Mouse (Mus musculus) testis, adult 10 weeks (tissue): ENCODE results near the gene Cd300c2. TPM values are rescaled to one million over a fixed set of nuclear protein-coding genes. Genes with fewer than 3 reads are reported as not detected.

ENCODE experiments used
- polyA plus RNA-seq: library from polyadenylated mRNA; stranded (reverse); fragments of 350-450 nt; fragmentation: Illumina TruSeq; extraction: RNeasy Lipid Tissue Mini Kit (QIAGEN cat#74804); gene quantifications from one replicate; pipeline ENCODE4 v1.2.3, GENCODE M21; 2014; ENCODE audit warnings: low read depth, low replicate concordance

Gene Cd300c2
- polyA plus RNA-seq: 0.22 TPM

DNA sequence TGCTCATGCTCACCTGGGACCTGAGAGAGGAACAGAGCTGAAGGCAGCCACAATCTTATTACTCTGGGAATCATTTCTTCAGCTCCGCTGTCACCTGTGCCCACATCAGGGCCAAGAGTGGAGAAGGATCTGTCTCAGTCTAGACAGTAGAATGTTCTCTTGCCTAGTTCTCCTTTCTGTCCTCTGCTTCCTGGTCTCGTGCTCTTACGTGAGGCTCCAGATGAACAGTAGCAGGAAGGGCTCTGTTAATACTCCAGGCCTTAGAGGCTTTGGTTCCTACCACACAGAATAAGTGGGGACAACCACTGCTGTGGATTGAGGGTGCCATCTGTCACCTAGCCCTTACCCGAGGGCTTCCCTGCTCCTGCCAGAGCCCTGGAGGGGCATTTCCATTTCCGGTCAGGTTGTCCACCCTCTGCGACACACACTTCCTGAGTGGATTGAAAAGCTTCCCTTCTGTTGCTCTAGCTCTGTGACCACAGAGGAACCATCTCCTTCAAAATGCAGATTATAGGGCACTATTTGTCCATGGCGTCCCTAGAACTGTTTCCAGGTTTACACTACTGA lies at the start of gene Cd300c2:
TSS of gene Cd300c2 (minus strand) at position 407 of the 567 bp plus-strand sequence.

DNA sequence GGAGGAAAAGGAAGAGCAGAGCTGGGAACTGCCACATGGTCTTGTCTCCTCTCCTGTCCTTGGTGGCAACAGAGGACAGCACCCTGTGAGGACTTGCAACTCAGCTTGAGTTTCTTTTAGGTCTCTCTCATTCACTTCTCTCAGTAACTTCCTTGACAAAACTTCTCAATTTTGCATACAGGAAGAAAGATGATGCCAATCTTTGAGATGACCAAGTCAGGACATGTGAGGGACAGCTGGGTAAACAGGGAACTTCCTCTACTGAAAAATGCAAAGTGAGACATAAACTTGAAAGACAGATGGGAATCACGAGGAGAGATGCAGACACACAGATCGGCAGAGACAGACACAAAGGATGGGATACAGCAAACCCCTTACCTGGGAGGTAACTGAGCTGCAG lies 46.6 kb upstream of the Cd300c2 start, which contains the start of gene Cd300ld3:
TSS of gene Cd300ld3 (minus strand) at position 151 of the 400 bp plus-strand sequence.

DNA sequence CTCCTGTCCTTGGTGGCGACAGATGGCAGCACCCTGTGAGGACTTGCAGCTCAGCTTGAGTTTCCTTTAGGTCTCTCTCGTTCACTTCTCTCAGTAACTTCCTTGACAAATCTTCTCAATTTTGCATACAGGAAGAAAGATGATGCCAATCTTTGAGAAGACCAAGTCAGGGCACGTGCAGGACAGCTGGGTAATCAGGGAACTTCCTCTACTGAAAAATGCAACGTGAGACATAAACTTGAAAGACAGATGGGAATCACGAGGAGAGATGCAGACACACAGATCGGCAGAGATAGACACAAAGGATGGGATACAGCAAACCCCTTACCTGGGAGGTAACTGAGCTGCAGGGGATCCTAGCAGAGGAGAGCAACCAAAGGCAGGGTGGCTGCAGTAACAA lies 36.0 kb upstream of the Cd300c2 start, which contains the start of gene Cd300ld5:
TSS of gene Cd300ld5 (minus strand) at position 101 of the 400 bp plus-strand sequence.

DNA sequence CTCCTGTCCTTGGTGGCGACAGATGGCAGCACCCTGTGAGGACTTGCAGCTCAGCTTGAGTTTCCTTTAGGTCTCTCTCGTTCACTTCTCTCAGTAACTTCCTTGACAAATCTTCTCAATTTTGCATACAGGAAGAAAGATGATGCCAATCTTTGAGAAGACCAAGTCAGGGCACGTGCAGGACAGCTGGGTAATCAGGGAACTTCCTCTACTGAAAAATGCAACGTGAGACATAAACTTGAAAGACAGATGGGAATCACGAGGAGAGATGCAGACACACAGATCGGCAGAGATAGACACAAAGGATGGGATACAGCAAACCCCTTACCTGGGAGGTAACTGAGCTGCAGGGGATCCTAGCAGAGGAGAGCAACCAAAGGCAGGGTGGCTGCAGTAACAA lies 25.2 kb upstream of the Cd300c2 start, which contains the start of gene Cd300ld4:
TSS of gene Cd300ld4 (minus strand) at position 101 of the 400 bp plus-strand sequence.

DNA sequence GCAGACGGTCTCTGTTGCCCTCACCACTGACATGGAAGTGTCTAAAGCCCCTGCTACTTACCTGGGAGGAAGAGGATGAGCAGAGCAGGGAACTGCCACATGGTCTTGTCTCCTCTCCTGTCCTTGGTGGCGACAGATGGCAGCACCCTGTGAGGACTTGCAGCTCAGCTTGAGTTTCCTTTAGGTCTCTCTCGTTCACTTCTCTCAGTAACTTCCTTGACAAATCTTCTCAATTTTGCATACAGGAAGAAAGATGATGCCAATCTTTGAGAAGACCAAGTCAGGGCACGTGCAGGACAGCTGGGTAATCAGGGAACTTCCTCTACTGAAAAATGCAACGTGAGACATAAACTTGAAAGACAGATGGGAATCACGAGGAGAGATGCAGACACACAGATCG lies 14.4 kb upstream of the Cd300c2 start, which contains the start of gene Cd300ld2:
TSS of gene Cd300ld2 (minus strand) at position 101 of the 400 bp plus-strand sequence.

DNA sequence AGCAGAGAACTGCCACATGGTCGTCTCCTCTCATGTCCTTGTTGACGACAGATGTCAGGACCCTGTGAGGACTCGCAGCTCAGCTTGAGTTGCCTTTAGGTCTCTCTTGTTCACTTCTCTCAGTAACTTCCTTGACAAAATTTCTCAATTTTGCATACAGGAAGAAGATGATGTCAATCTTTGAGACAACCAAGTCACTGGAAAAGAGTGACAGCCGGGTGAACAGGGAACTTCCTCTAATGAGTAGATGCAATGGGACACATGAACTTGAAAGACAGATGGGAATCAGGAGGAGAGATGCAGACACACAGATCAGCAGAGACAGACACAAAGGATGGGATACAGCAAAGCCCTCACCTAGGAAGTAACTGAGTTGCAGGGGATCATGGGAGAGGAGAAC lies 11.9 kb downstream of the Cd300c2 start, which contains the start of gene Cd300ld:
TSS of gene Cd300ld (minus strand) at position 130 of the 400 bp plus-strand sequence.

DNA sequence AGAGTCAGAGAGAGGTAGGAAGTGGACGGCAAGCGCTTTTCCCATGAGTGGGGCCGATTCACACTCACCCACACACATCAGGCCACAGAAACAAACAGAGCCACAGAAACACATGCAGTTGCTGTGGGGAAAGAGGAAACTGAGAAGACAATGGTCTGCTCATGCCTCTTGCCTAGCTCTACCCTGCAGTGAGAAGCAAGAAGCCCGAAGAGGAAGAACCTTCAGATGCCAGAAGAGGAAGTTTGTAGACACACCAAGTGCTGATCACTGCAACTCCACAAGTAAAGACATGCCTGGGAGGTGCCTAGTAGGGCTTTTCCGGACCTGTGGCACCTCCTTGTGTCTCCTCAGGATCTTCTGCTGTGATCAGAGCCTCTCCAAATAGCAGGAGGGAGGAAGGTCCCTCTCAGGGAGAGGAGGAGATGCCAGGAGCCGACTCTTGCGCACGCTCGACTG lies 32.9 kb downstream of the Cd300c2 start, which contains the start of gene Cd300c:
TSS of gene Cd300c (minus strand) at position 406 of the 456 bp plus-strand sequence.

Other genes starting within 250 kb of the Cd300c2 start
- 0.29 TPM for gene Kif19a, start 236.5 kb downstream of the Cd300c2 start, polyA plus RNA-seq
- not detected for gene Btbd17, start 205.9 kb downstream of the Cd300c2 start, polyA plus RNA-seq
- not detected for gene Gpr142, start 203.0 kb downstream of the Cd300c2 start, polyA plus RNA-seq
- 0.07 TPM for gene Gprc5c, start 150.7 kb downstream of the Cd300c2 start, polyA plus RNA-seq
- 0.24 TPM for gene Cd300a, start 111.8 kb downstream of the Cd300c2 start, polyA plus RNA-seq
- not detected for gene Cd300lb, start 67.5 kb downstream of the Cd300c2 start, polyA plus RNA-seq
- not detected for gene Cd300c, start 32.7 kb downstream of the Cd300c2 start, polyA plus RNA-seq
- 0.41 TPM for gene Cd300ld, start 12.0 kb downstream of the Cd300c2 start, polyA plus RNA-seq
- gene Cd300ld2, start 14.3 kb upstream of the Cd300c2 start, polyA plus RNA-seq: not detected
- not detected for gene Cd300ld4, start 25.1 kb upstream of the Cd300c2 start, polyA plus RNA-seq
- gene Cd300ld5, start 35.9 kb upstream of the Cd300c2 start, polyA plus RNA-seq: 1.1 TPM
- gene Cd300ld3, start 46.5 kb upstream of the Cd300c2 start, polyA plus RNA-seq: 1.1 TPM
- gene Cd300e, start 60.3 kb upstream of the Cd300c2 start, polyA plus RNA-seq: not detected
- not detected for gene Rab37, start 89.6 kb upstream of the Cd300c2 start, polyA plus RNA-seq
- not detected for gene Cd300lf, start 132.1 kb upstream of the Cd300c2 start, polyA plus RNA-seq
- gene Slc9a3r1, start 161.5 kb upstream of the Cd300c2 start, polyA plus RNA-seq: 5.1 TPM
- 0.13 TPM for gene Tmem104, start 185.6 kb upstream of the Cd300c2 start, polyA plus RNA-seq
- 7.1 TPM for gene Nat9, start 186.0 kb upstream of the Cd300c2 start, polyA plus RNA-seq